Comparison of ENCODE assay signal across 8 mouse cellular contexts in genomic region chr5:92136536-92137238, GRCm38 (mm10). TPM values are rescaled to one million over a fixed set of nuclear protein-coding genes. Genes with fewer than 3 reads are reported as not detected.
DNase-seq lines count a peak whose midpoint lies in the region; ATAC-seq lines count a peak whose summit lies in the region.

No protein-coding gene starts in this region.

- H3K36me3 ChIP-seq in heart, embryonic 12.5 days = peaks cover 3% of the 10 kb centered on the region; the same call in 1 of the 2 replicates
- no peaks in the 10 kb centered on the region; the same call in 1 of the 2 replicates for H3K36me3 ChIP-seq in hindbrain, embryonic 16.5 days (ENCODE audit: control insufficient read depth, insufficient read depth, low read length)
- H3K36me3 ChIP-seq in midbrain, embryonic 14.5 days (ENCODE audit: control insufficient read depth, insufficient read depth, low read length) = no peaks in the 10 kb centered on the region

- H3K9ac ChIP-seq in heart, embryonic 12.5 days = no peak overlapping the region; the same call in 1 of the 2 replicates
- H3K9ac ChIP-seq in hindbrain, embryonic 16.5 days (ENCODE audit: low read depth, low read length) = peak overlapping the region; percentile 91
- H3K9ac ChIP-seq in midbrain, embryonic 14.5 days (replicated peaks; ENCODE audit: low read length) = peak overlapping the region; percentile 52

- no peaks in the 10 kb centered on the region for H3K9me3 ChIP-seq in heart, embryonic 12.5 days (replicated peaks)
- H3K9me3 ChIP-seq in hindbrain, embryonic 16.5 days (ENCODE audit: control insufficient read depth, low read length) = no peaks in the 10 kb centered on the region
- no peaks in the 10 kb centered on the region for H3K9me3 ChIP-seq in midbrain, embryonic 14.5 days (ENCODE audit: control insufficient read depth, low read length)

- H3K27me3 ChIP-seq in heart, embryonic 12.5 days (replicated peaks) = no peaks in the 10 kb centered on the region
- H3K27me3 ChIP-seq in hindbrain, embryonic 16.5 days (replicated peaks; ENCODE audit: control insufficient read depth, insufficient read depth, low read length) = no peaks in the 10 kb centered on the region
- no peaks in the 10 kb centered on the region for H3K27me3 ChIP-seq in midbrain, embryonic 14.5 days (ENCODE audit: control insufficient read depth, insufficient read depth, low read length)

- ATAC-seq in heart, embryonic 12.5 days (ENCODE audit: insufficient number of reproducible peaks, low FRiP score) = no peak
- peak; percentile 19; the same call in 1 of the 2 replicates for ATAC-seq in common myeloid progenitor, adult 5-6 weeks (replicated peaks; ENCODE audit: low read depth, poor library complexity, severe bottlenecking)
- no peak for ATAC-seq in hindbrain, embryonic 16.5 days
- ATAC-seq in midbrain, embryonic 14.5 days (ENCODE audit: low FRiP score, low TSS enrichment) = no peak

- WGBS in heart, embryonic 12.5 days = 65% methylated on average over 9 of the region's 9 CpGs
- WGBS in hindbrain, embryonic 16.5 days = 65% methylated on average over 9 of the region's 9 CpGs
- WGBS in midbrain, embryonic 14.5 days = 59% methylated on average over 9 of the region's 9 CpGs

- peak overlapping the region; percentile 86 for H3K4me2 ChIP-seq in heart, embryonic 12.5 days
- peak overlapping the region; percentile 64 for H3K4me2 ChIP-seq in hindbrain, embryonic 16.5 days (ENCODE audit: low read length)
- H3K4me2 ChIP-seq in midbrain, embryonic 14.5 days (ENCODE audit: low read length) = peak overlapping the region; percentile 78

- H3K4me1 ChIP-seq in heart, embryonic 12.5 days (replicated peaks) = peaks cover 24% of the 10 kb centered on the region
- peaks cover 21% of the 10 kb centered on the region for H3K4me1 ChIP-seq in hindbrain, embryonic 16.5 days (ENCODE audit: control insufficient read depth, insufficient read depth, low read depth, low read length)
- H3K4me1 ChIP-seq in midbrain, embryonic 14.5 days (ENCODE audit: control insufficient read depth, insufficient read depth, low read length) = peaks cover 26% of the 10 kb centered on the region

- DNase-seq in heart, postnatal 4 days = no peak
- DNase-seq in midbrain, embryonic 14.5 days = no peak
- DNase-seq in embryo, embryonic 10 days (ENCODE audit: low spot score) = no peak
- no peak for DNase-seq in retina, embryonic 14.5 days (ENCODE audit: low spot score)
- DNase-seq in adrenal gland, adult 2 months = no peak

- no peak overlapping the region for H3K27ac ChIP-seq in heart, embryonic 12.5 days (ENCODE audit: poor library complexity, severe bottlenecking)
- no peak overlapping the region for H3K27ac ChIP-seq in hindbrain, embryonic 16.5 days (ENCODE audit: low read depth, low read length)
- H3K27ac ChIP-seq in midbrain, embryonic 14.5 days (replicated peaks; ENCODE audit: low read depth, low read length) = no peak overlapping the region

- peak overlapping the region; percentile 97 for H3K4me3 ChIP-seq in heart, embryonic 12.5 days
- peak overlapping the region; percentile 92 for H3K4me3 ChIP-seq in hindbrain, embryonic 16.5 days (ENCODE audit: low read length)
- peak overlapping the region; percentile 90 for H3K4me3 ChIP-seq in midbrain, embryonic 14.5 days (replicated peaks; ENCODE audit: low read depth, low read length)

RNA-seq across cellular contexts. Expression of gene Uso1, which starts 1.1 kb away (rescaled TPM):
- polyA plus RNA-seq in heart, embryonic 12.5 days (2016; fragmentation: Nextera tagmentation; extraction: Ambion mirVana) = 39.9 and 41.9 TPM in 2 replicates
- total RNA-seq in heart, postnatal 4 days (2021) = 10 to 100 TPM; 46.4 to 47.3 TPM
- 24.9 and 25.6 TPM in 2 replicates for total RNA-seq in common myeloid progenitor, adult 5-6 weeks (2017)
- polyA plus RNA-seq in hindbrain, embryonic 16.5 days (2015; fragmentation: Nextera tagmentation; extraction: Ambion mirVana) = 35.7 and 40.1 TPM in 2 replicates
- 32.9 and 34.4 TPM in 2 replicates for polyA plus RNA-seq in midbrain, embryonic 14.5 days (2014; fragmentation: Nextera tagmentation; extraction: Ambion mirVana)
- total RNA-seq in adrenal gland, adult 2 months (2021) = 100 to 1,000 TPM in 1 of 2 experiments, 10 to 100 TPM in 1; 88.8 to 113 TPM
- 22.8 and 35.4 TPM in 2 replicates for polyA plus RNA-seq in adrenal gland, adult 2 months (2012; rRNA removed)

RNA-seq across cellular contexts. Expression of gene G3bp2, which starts 53.2 kb away (rescaled TPM):
- polyA plus RNA-seq in heart, embryonic 12.5 days (2016; fragmentation: Nextera tagmentation; extraction: Ambion mirVana) = 186 and 193 TPM in 2 replicates
- total RNA-seq in heart, postnatal 4 days (2021) = 10 to 100 TPM; 81.1 to 82.9 TPM
- 120 and 126 TPM in 2 replicates for total RNA-seq in common myeloid progenitor, adult 5-6 weeks (2017)
- 333 and 334 TPM in 2 replicates for polyA plus RNA-seq in hindbrain, embryonic 16.5 days (2015; fragmentation: Nextera tagmentation; extraction: Ambion mirVana)
- 377 and 407 TPM in 2 replicates for polyA plus RNA-seq in midbrain, embryonic 14.5 days (2014; fragmentation: Nextera tagmentation; extraction: Ambion mirVana)
- 100 to 1,000 TPM; 142 to 168 TPM for total RNA-seq in adrenal gland, adult 2 months (2021)
- 9.7 and 12.5 TPM in 2 replicates for polyA plus RNA-seq in adrenal gland, adult 2 months (2012; rRNA removed)

Comparison
In these comparisons a context has a peak if more than half of its experiments do, and no peak if none do; other contexts are left out.
1. RNA of gene G3bp2, which starts 53.2 kb away (polyA plus RNA-seq): 377 to 407 TPM in midbrain, embryonic 14.5 days, 333 to 334 TPM in hindbrain, embryonic 16.5 days and 186 to 193 TPM in heart, embryonic 12.5 days; 9.7 to 12.5 TPM in adrenal gland, adult 2 months; every median in the first group is over 10 times any median in the second.
2. Peak in every context shown above with its lines, with median percentiles within 50 percentile points of each other: H3K4me2 ChIP-seq and H3K4me3 ChIP-seq.